Comparison of ENCODE assay signal across 13 mouse cellular contexts in the genomic region with DNA sequence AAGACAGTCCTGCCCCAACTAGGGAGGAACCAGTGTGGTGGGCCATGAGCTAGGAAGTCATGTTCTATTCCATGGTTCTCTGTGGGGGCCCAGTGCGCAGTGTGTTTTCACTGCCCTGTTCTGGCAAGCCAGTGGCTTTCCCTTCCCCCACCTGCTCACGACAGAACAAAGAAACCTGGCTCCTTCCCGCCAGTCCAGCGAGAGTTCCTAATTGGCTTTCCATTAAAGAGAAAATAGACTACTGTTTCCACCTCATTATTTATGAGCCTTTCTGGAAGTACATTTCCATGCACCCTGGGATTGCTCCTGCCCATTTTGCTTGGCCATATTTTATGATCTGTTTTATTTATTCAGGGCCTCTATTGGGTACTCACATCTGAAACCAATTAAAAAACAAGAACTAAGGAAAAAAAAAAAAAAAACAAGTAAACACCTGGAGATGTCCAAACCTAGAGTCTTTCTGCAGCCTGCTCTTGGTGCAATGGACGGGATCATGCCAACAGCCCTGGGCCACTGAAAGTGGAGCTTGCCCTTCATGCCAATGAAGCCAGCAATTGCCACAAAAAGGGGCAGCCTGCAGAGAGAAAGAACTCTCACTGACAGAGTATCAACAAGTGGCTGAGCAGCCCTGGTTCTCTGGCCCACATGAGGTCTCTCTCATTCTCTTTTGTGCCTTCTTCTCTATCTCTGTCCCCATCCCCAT.
DNase-seq lines count a peak whose midpoint lies in the region; ATAC-seq lines count a peak whose summit lies in the region.
"Had no signal": no experiment of that assay in that cellular context is flagged by ENCODE, and none has a peak within 500 bp of the region (broad histone marks: within the 10 kb centered on the region; RNA-seq: fewer than 3 reads in every experiment).

No protein-coding gene starts in this region.

- H3K9me3 ChIP-seq in midbrain, embryonic 14.5 days (ENCODE audit: control insufficient read depth, low read length), result no peaks in the 10 kb centered on the region
- no peaks in the 10 kb centered on the region for H3K9me3 ChIP-seq in midbrain, embryonic 15.5 days
- H3K9me3 ChIP-seq in forebrain, embryonic 14.5 days (replicated peaks; ENCODE audit: control insufficient read depth, low read length), result no peaks in the 10 kb centered on the region

- no peak overlapping the region for H3K4me3 ChIP-seq in midbrain, embryonic 14.5 days (replicated peaks; ENCODE audit: low read depth, low read length)
- H3K4me3 ChIP-seq in midbrain, embryonic 15.5 days, result no peak overlapping the region
- H3K4me3 ChIP-seq in forebrain, embryonic 14.5 days (ENCODE audit: low read depth, low read length), result no peak overlapping the region

- no peak overlapping the region for H3K4me2 ChIP-seq in midbrain, embryonic 14.5 days (ENCODE audit: low read length)
- no peak overlapping the region for H3K4me2 ChIP-seq in midbrain, embryonic 15.5 days
- no peak overlapping the region for H3K4me2 ChIP-seq in forebrain, embryonic 14.5 days (ENCODE audit: low read length)

- no peaks in the 10 kb centered on the region for H3K36me3 ChIP-seq in midbrain, embryonic 14.5 days (ENCODE audit: control insufficient read depth, insufficient read depth, low read length)
- H3K36me3 ChIP-seq in midbrain, embryonic 15.5 days (replicated peaks), result no peaks in the 10 kb centered on the region
- no peaks in the 10 kb centered on the region for H3K36me3 ChIP-seq in forebrain, embryonic 14.5 days (ENCODE audit: control insufficient read depth, insufficient read depth, low read length)

- intact Hi-C loops in heart, postnatal 14 days (cut with DNase I), result no loop called here
- intact Hi-C loops in left cerebral cortex, postnatal 4 days (cut with DNase I), result no loop called here

- H3K27me3 ChIP-seq in midbrain, embryonic 14.5 days (ENCODE audit: control insufficient read depth, insufficient read depth, low read length), result no peaks in the 10 kb centered on the region
- H3K27me3 ChIP-seq in midbrain, embryonic 15.5 days (replicated peaks), result no peaks in the 10 kb centered on the region
- no peaks in the 10 kb centered on the region for H3K27me3 ChIP-seq in forebrain, embryonic 14.5 days (replicated peaks; ENCODE audit: control insufficient read depth, insufficient read depth, low read length)

- no peaks in the 10 kb centered on the region for H3K4me1 ChIP-seq in midbrain, embryonic 14.5 days (ENCODE audit: control insufficient read depth, insufficient read depth, low read length)
- H3K4me1 ChIP-seq in midbrain, embryonic 15.5 days, result 0 out of 2 replicates have a peak, but pooled peaks cover 6% of the 10 kb centered on the region
- H3K4me1 ChIP-seq in forebrain, embryonic 14.5 days (ENCODE audit: control insufficient read depth, insufficient read depth, low read length), result peaks cover 3% of the 10 kb centered on the region; the same call in 1 of the 2 replicates

- ATAC-seq in midbrain, embryonic 14.5 days (ENCODE audit: low FRiP score, low TSS enrichment), result peak; percentile 34; the same call in 1 of the 2 replicates
- ATAC-seq in midbrain, embryonic 15.5 days (replicated peaks), result no peak
- ATAC-seq in forebrain, embryonic 14.5 days, result 0 out of 2 replicates have a peak, but pooled peaks have one; percentile 32

- H3K27ac ChIP-seq in midbrain, embryonic 14.5 days (replicated peaks; ENCODE audit: low read depth, low read length), result peak overlapping the region; percentile 66; the same call in 1 of the 2 replicates
- no peak overlapping the region for H3K27ac ChIP-seq in midbrain, embryonic 15.5 days
- H3K27ac ChIP-seq in forebrain, embryonic 14.5 days (ENCODE audit: low read depth, low read length), result no peak overlapping the region

- WGBS in midbrain, embryonic 14.5 days, result 39% methylated on average over 5 of the region's 5 CpGs
- 24% methylated on average over 5 of the region's 5 CpGs for WGBS in midbrain, embryonic 15.5 days
- 6% methylated on average over 5 of the region's 5 CpGs for WGBS in forebrain, embryonic 14.5 days

- H3K9ac ChIP-seq in midbrain, embryonic 14.5 days (replicated peaks; ENCODE audit: low read length), result no peak overlapping the region
- H3K9ac ChIP-seq in midbrain, embryonic 15.5 days, result no peak overlapping the region
- no peak overlapping the region for H3K9ac ChIP-seq in forebrain, embryonic 14.5 days (ENCODE audit: low read length)

- peak; percentile 81 for DNase-seq in heart, adult 11 months
- no peak for DNase-seq in heart, postnatal 14 days
- peak; percentile 61 for DNase-seq in midbrain, embryonic 14.5 days
- peak; percentile 51 for DNase-seq in forebrain, embryonic 14.5 days (ENCODE audit: low spot score)
- peak; percentile 55 for DNase-seq in retina, postnatal 1 day
- DNase-seq in adrenal gland, postnatal 36 days, result no peak
- DNase-seq in left cerebral cortex, postnatal 4 days, result no peak
- DNase-seq: adrenal gland, postnatal 14 days; heart, postnatal 36 days; lung, adult 2 months; right cerebral cortex, postnatal 14 days; thymus, adult 2 months had no signal

Comparison
In these comparisons a context has a peak if more than half of its experiments do, and no peak if none do; other contexts are left out.
1. DNase-seq: peak in heart, adult 11 months (single experiment), midbrain, embryonic 14.5 days (single experiment), forebrain, embryonic 14.5 days (single experiment) and retina, postnatal 1 day (single experiment); none in heart, postnatal 14 days (0 of 2), adrenal gland, postnatal 36 days (0 of 2) and left cerebral cortex, postnatal 4 days (single experiment).